Mouse (Mus musculus) C2C12 (cell line): Measurements from ENCODE around the gene Ctnnd2. TPM values are rescaled to one million over a fixed set of nuclear protein-coding genes. Genes with fewer than 3 reads are reported as not detected.

Experiments
- H3K27me3 ChIP-seq: one replicate; pipeline ENCODE4 v1.6.1; 2011; ENCODE audit not compliant: control insufficient read depth, insufficient read depth, insufficient read length
- H3K36me3 ChIP-seq: one replicate; pipeline ENCODE4 v1.6.1; 2011; ENCODE audit not compliant: control insufficient read depth, insufficient read depth
- H3K4me3 ChIP-seq: one replicate; pipeline ENCODE4 v1.5.1; 2011; ENCODE audit warnings: mild to moderate bottlenecking, control low read depth; ENCODE audit not compliant: poor library complexity, insufficient read depth, severe bottlenecking
- H3K79me2 ChIP-seq: one replicate; pipeline ENCODE4 v1.6.1; 2011; ENCODE audit not compliant: control insufficient read depth, insufficient read depth
- H3K79me3 ChIP-seq: one replicate; pipeline ENCODE4 v1.6.1; 2011; ENCODE audit warnings: low read depth, control low read depth
- H3ac ChIP-seq: one replicate; pipeline ENCODE3; 2011; ENCODE audit warnings: low read depth; ENCODE audit not compliant: control insufficient read depth, insufficient read length
- CEBPB ChIP-seq: IDR thresholded peaks from one replicate; pipeline ENCODE4 v1.6.1; 2011; ENCODE audit warnings: low read depth, mild to moderate bottlenecking, control low read depth, moderate library complexity
- CTCF ChIP-seq: IDR thresholded peaks from one replicate; pipeline ENCODE4 v1.5.1; 2011; ENCODE audit not compliant: control insufficient read depth, insufficient read depth, insufficient read length
- FOSL1 ChIP-seq: IDR thresholded peaks from one replicate; pipeline ENCODE4 v1.8.0; 2011; ENCODE audit warnings: mild to moderate bottlenecking, low read length; ENCODE audit not compliant: poor library complexity, insufficient read depth, severe bottlenecking
- MAX ChIP-seq: IDR thresholded peaks from one replicate; pipeline ENCODE4 v1.6.1; 2011; ENCODE audit warnings: mild to moderate bottlenecking, control low read depth
- MYOD1 ChIP-seq: IDR thresholded peaks from one replicate; pipeline ENCODE4 v1.6.1; 2011; ENCODE audit warnings: low read depth; ENCODE audit not compliant: control insufficient read depth, insufficient read length
- MYOG ChIP-seq: IDR thresholded peaks from one replicate; pipeline ENCODE4 v1.6.1; 2011; ENCODE audit not compliant: control insufficient read depth, insufficient read length; ENCODE audit errors: extremely low read depth
- USF1 ChIP-seq: IDR thresholded peaks from one replicate; pipeline ENCODE4 v1.6.1; 2011; ENCODE audit warnings: low read depth, mild to moderate bottlenecking, control low read depth, moderate library complexity
- polyA plus RNA-seq: library from polyadenylated mRNA; unstranded; fragments of >200 nt; fragmentation: generic; extraction: Trizol; gene quantifications from one replicate; pipeline ENCODE4 v1.2.1, GENCODE M21; 2012; ENCODE audit warnings: missing spikeins

Gene Ctnnd2
- polyA plus RNA-seq, 1 experiment, result 0.07 TPM

DNA sequence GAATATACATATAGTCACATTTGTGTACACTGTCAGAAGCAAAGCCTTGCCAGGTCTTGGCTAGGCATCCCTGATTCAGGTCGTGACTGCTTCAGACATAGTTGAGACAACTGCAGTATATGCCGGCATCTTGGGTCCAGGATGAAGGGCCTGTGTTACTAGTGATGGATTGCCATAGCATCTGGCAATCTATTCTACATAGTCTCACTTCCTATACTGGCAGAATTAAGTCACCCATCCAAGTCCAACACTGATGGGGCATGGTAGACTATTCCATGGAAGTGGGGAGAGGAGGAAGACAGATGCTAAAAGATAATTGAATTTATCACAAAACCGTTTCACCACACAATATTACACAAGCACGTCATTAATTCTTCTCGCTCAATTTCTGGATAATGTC, 369.1 kb downstream of the Ctnnd2 start:
- Histone ChIP-seq H3K4me3 (no peak overlapping the region), H3ac (no peak overlapping the region), H3K36me3 (no peaks in the 10 kb centered on the region), H3K79me3 (no peaks in the 10 kb centered on the region), H3K27me3 (no peaks in the 10 kb centered on the region), H3K79me2 (no peaks in the 10 kb centered on the region)
- no peak for TF ChIP-seq USF1

DNA sequence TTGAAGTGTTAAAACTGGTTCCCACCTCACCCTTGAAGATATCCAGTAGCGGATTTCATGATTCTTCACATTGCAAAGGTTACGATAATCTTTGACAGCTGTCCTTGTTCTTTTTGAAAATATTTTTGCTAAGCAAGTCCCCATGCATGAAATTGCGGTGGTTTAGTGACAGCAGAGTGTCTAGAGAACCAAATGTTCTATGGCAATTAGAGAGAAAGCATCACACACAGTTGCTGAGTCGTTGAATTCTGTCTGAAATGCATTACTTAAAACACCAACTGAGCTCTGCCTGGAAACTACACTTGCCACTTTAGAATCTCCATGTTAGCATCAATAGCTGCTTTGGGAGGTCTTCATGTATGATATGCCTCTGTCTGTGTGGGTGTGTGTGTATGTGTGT, 375.9 kb downstream of the Ctnnd2 start:
- Histone ChIP-seq H3K79me2 (no peaks in the 10 kb centered on the region), H3K4me3 (no peak overlapping the region), H3K27me3 (no peaks in the 10 kb centered on the region), H3K79me3 (no peaks in the 10 kb centered on the region), H3ac (no peak overlapping the region), H3K36me3 (no peaks in the 10 kb centered on the region)
- no peak for TF ChIP-seq MYOG
- TF ChIP-seq CEBPB, result no peak
- TF ChIP-seq MAX, result no peak
- TF ChIP-seq USF1, result no peak
- no peak for TF ChIP-seq FOSL1
- TF ChIP-seq CTCF, result no peak
- no peak for TF ChIP-seq MYOD1

DNA sequence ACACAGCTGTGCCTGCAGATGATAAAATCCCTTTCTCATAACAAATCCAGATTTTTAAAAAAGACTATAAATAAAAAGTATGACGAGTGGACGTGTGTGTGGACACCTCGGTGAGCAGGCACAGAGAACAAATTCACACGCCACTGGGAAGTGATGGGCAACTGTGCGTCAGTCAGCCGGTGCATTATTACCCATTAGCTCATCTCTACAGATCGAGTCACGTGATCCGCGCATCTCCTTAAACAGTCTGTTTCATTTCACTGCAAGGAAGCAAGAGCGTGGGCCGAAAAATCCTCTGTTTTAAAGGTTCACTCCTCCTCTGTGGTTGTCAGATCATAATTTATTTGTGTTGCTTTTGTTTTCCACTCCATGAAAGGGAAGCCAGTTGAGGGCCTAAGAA, 378.6 kb downstream of the Ctnnd2 start:
- H3K36me3 ChIP-seq, result no peaks in the 10 kb centered on the region
- no peaks in the 10 kb centered on the region for H3K79me2 ChIP-seq
- TF ChIP-seq USF1, result peak; percentile 39
- no peak for TF ChIP-seq CTCF
- no peak overlapping the region for H3ac ChIP-seq
- no peak overlapping the region for H3K4me3 ChIP-seq
- no peaks in the 10 kb centered on the region for H3K27me3 ChIP-seq
- H3K79me3 ChIP-seq, result no peaks in the 10 kb centered on the region

DNA sequence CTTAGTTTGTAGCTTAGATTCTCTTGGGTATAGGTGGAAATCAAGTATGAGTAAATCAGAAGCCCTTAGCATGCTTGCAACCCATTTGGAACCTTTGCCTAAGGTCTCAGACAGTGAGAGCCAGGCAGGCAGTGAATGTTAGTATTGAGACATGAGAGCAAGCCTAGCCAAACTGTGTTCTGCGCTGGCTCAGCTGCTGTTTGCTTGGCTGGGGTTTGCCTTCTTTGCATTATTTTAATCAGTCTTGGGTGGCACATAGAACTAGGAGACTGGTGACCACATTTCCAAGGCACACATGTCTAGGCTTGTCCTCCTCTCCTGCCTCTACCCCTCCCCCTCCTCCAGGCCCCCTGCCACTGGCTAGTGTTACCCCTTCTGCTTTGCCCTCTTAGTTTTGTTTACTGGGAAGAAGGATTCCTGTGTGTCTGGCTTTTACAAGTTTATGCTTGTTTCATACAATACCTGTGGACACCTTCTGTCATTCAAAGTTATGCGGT, 381.6 kb downstream of the Ctnnd2 start:
- H3K79me2 ChIP-seq, result no peaks in the 10 kb centered on the region

DNA sequence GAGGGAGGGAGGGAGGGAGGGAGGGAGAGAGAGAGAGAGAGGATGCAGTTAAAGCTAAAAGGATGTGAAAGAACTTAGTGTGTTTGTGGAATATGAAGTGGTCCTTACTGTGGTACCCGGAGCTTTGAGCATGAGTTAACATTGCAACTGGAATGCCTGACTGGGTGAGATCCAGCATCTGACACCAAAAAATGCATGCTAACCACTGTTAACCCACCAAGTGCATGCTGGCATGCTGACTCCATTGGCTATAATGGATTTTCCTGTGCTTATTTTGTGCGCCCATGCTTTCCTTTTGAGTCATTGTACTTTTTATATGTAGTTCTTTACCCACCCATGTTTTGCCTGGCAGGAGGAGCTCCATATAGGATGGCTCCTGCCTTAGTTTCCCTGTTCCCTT, 383.4 kb downstream of the Ctnnd2 start:
- no peaks in the 10 kb centered on the region for H3K79me3 ChIP-seq
- H3K27me3 ChIP-seq, result no peaks in the 10 kb centered on the region
- no peak overlapping the region for H3ac ChIP-seq
- no peak overlapping the region for H3K4me3 ChIP-seq
- no peak for TF ChIP-seq CTCF
- TF ChIP-seq MAX, result no peak
- no peak for TF ChIP-seq USF1
- TF ChIP-seq FOSL1, result no peak
- TF ChIP-seq MYOG, result no peak
- TF ChIP-seq MYOD1, result no peak
- no peak for TF ChIP-seq CEBPB
- no peaks in the 10 kb centered on the region for H3K79me2 ChIP-seq
- no peaks in the 10 kb centered on the region for H3K36me3 ChIP-seq

More for the DNA sequence above, 381.6 kb downstream of the Ctnnd2 start:
- Histone ChIP-seq H3K27me3 (no peaks in the 10 kb centered on the region), H3K36me3 (no peaks in the 10 kb centered on the region), H3ac (no peak overlapping the region), H3K4me3 (no peak overlapping the region), H3K79me3 (no peaks in the 10 kb centered on the region)
- TF ChIP-seq CEBPB (no peak), USF1 (no peak), MAX (no peak), FOSL1 (no peak), CTCF (no peak), MYOD1 (no peak)

DNA sequence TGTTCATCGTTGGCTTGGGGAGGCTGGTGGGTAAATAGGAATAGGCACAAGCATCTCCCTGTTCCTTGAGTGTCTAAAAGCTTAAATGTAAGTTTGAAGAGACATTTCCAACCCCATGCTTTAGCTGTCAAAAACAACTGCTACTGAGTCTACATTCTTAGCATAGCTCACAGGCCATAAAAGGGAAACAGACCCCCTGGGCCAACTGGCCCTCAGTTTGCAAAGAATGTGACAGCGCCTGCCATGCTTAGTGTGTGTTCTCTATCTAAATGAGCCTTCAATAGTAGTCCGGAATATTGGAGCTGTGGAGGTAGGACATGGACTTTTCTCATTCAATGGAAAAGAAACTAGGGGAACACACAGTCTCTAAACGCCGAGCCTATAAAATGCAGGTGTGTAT, 390.0 kb downstream of the Ctnnd2 start:
- no peak for TF ChIP-seq MYOG
- no peak for TF ChIP-seq CTCF
- no peak for TF ChIP-seq USF1
- no peak for TF ChIP-seq FOSL1
- no peak for TF ChIP-seq MAX
- TF ChIP-seq MYOD1, result no peak
- TF ChIP-seq CEBPB, result no peak

More for the DNA sequence above, 390.0 kb downstream of the Ctnnd2 start:
- Histone ChIP-seq H3K4me3 (no peak overlapping the region), H3K79me2 (no peaks in the 10 kb centered on the region), H3K36me3 (no peaks in the 10 kb centered on the region), H3K79me3 (no peaks in the 10 kb centered on the region), H3K27me3 (peaks cover 4% of the 10 kb centered on the region), H3ac (no peak overlapping the region)
